Mouse (Mus musculus): Measurements from ENCODE around the gene Aacs.

- no peak for TF ChIP-seq CTCF (conservative IDR thresholded peaks at IDR 0.05; ENCODE audit: low read length)
- no peak for TF ChIP-seq NANOG (IDR thresholded peaks at IDR 0.05; ENCODE audit: borderline replicate concordance, low read length)
Observed at GRCm38 (mm10) chr5:125491107-125491506, 15.5 kb downstream of the Aacs start.
